Mouse (Mus musculus): Measurements from ENCODE around the gene Mrps2. TPM values are rescaled to one million over a fixed set of nuclear protein-coding genes. Genes with fewer than 3 reads are reported as not detected.

Mrps2 gene
- polyA plus RNA-seq, 1 experiment, result 32.4 TPM

DNA sequence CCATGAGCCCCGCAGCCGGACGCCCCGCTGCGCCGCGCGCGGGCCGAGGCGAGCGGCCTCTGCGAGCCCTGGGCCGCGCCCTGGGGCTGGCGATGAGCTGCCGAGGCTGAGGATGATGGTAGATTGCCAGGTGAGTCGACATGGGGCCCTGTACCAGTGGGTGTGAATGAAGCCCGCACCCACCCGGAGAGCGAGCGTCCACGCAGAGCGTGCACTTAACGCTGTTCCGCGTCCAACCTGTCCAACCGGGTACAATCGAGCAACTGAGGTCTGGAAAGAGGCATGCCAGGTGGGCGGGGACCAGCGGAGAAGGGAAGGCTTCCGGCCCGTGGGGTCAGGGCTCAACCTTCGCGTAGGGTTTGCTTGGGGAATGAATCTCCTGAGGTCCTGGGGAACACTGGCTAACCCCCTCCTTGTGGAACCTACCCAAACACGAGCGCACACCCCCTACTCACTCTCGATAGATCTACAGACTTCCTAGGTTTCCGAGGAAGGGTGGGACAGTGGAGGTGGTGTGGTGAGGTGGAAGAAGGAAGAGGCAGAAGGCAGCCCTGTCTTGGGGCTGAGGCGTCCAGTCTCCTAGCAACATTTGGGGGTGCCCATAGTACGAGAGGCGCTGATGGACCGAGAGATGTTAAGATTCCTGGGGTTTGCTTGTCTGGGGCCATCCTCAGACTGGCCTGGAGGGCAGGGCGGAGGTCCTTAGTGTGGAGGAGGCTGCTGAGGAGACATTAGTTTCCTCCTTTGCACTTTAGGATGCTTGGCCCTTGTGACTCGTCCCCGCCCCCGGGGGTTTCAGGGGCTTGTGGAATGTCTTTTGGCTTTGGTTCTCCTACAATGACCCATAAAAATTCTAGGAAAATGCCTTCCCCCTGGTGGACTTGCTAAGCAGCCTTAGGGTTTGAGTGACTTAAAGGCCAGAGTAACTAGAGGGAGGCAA, 45.8 kb downstream of the Mrps2 start:
- TF ChIP-seq CEBPB (IDR thresholded peaks at IDR 0.05; ENCODE audit: insufficient read depth, poor library complexity, severe bottlenecking) (no peak), SRF (IDR thresholded peaks at IDR 0.05; ENCODE audit: control insufficient read depth, insufficient read length, low read depth) (no peak), TCF12 (IDR thresholded peaks at IDR 0.05; ENCODE audit: insufficient read depth, poor library complexity, severe bottlenecking) (no peak), E2F4 (IDR thresholded peaks at IDR 0.05; ENCODE audit: insufficient read depth) (no peak), MYOG (IDR thresholded peaks at IDR 0.05; ENCODE audit: control insufficient read depth in 1 of 3, insufficient read depth in 1 of 3, insufficient read length in 2 of 3, low read depth in 2 of 3) (no peak), TCF3 (IDR thresholded peaks at IDR 0.05; ENCODE audit: insufficient read length, low read depth) (no peak)
- Histone ChIP-seq H3K4me2 (ENCODE audit: low read depth) (peak overlapping the region; percentile 95), H3ac (ENCODE audit: control insufficient read depth, insufficient read length) (peak overlapping the region; percentile 23), H3K79me2 (ENCODE audit: control insufficient read depth, insufficient read depth) (no peaks in the 10 kb centered on the region), H3K4me3 (peak overlapping the region; percentile 21), H3K36me3 (ENCODE audit: control insufficient read depth, insufficient read depth) (no peaks in the 10 kb centered on the region), H3K27me3 (ENCODE audit: control insufficient read depth, insufficient read depth, insufficient read length) (peaks cover 14% of the 10 kb centered on the region)

GRCm38 (mm10) chr2:28514489-28514888, 46.6 kb downstream of the Mrps2 start:
- H3K4me3 ChIP-seq, result peak overlapping the region; percentile 21

DNA sequence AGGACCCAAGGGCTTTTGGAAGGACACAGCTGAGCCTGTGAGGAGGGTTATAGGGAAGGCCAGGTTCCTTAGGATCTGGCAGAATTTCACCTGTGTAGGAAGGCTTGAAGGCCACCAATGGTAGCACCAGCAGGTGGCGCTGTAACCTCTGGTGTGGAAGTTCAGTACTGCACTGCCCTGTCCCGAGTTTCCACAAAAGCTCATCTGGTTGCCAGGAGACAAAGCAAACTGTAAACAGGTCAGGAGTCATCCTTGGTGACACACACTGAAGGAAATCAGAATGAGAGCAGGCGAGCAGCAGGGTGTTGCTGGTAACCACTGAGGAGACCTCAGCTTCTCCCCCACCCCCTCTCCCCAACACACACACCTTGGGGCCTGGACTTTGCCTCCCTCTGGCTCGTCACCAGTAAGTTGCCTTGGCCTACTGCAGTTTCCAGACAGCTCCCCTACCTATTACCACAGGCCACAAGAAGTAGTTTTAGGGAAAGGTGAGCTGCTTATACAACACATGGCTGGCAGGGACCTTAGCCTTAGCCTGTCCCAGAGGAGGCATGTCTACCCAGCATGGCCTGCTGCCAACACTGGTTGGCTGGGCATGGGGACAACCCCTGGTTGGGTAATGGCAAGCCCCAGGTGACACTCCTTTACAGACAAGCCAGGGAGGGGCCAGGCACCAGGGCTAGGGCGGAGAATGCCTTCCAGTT, 49.5 kb downstream of the Mrps2 start:
- TF ChIP-seq USF1 (IDR thresholded peaks at IDR 0.05; ENCODE audit: low read depth) (no peak), POLR2A (IDR thresholded peaks at IDR 0.05; ENCODE audit: insufficient read length, low read depth) (no peak), MYOG (IDR thresholded peaks at IDR 0.05; ENCODE audit: control insufficient read depth in 1 of 3, insufficient read depth in 1 of 3, insufficient read length in 2 of 3, low read depth in 2 of 3) (no peak), MYOD1 (IDR thresholded peaks at IDR 0.05; ENCODE audit: control insufficient read depth in 1 of 3, insufficient read length in 2 of 3, low read depth in 2 of 3) (no peak), POLR2AphosphoS2 (IDR thresholded peaks at IDR 0.05; ENCODE audit: insufficient read length, low read depth) (no peak), TCF12 (IDR thresholded peaks at IDR 0.05; ENCODE audit: insufficient read depth, poor library complexity, severe bottlenecking) (no peak), E2F4 (IDR thresholded peaks at IDR 0.05; ENCODE audit: insufficient read depth) (no peak), CEBPB (IDR thresholded peaks at IDR 0.05; ENCODE audit: insufficient read depth, poor library complexity, severe bottlenecking) (no peak), TCF3 (IDR thresholded peaks at IDR 0.05; ENCODE audit: insufficient read length, low read depth) (no peak)
- Histone ChIP-seq H3K79me2 (ENCODE audit: control insufficient read depth, insufficient read depth) (no peaks in the 10 kb centered on the region), H3K4me2 (ENCODE audit: low read depth) (no peak overlapping the region), H3K27me3 (ENCODE audit: control insufficient read depth, insufficient read depth, insufficient read length) (peaks cover 5% of the 10 kb centered on the region), H3K36me3 (ENCODE audit: control insufficient read depth, insufficient read depth) (no peaks in the 10 kb centered on the region), H3ac (ENCODE audit: control insufficient read depth, insufficient read length) (no peak overlapping the region), H3K4me3 (no peak overlapping the region)

More at GRCm38 (mm10) chr2:28514489-28514888, 46.6 kb downstream of the Mrps2 start:
- peaks cover 14% of the 10 kb centered on the region for H3K27me3 ChIP-seq (ENCODE audit: control insufficient read depth, insufficient read depth, insufficient read length)
- H3K36me3 ChIP-seq (ENCODE audit: control insufficient read depth, insufficient read depth), result no peaks in the 10 kb centered on the region
- H3ac ChIP-seq (ENCODE audit: control insufficient read depth, insufficient read length), result no peak overlapping the region
- H3K4me2 ChIP-seq (ENCODE audit: low read depth), result peak overlapping the region; percentile 95
- no peak for TF ChIP-seq MYOD1 (IDR thresholded peaks at IDR 0.05; ENCODE audit: control insufficient read depth in 1 of 3, insufficient read length in 2 of 3, low read depth in 2 of 3)
- TF ChIP-seq MYOG (IDR thresholded peaks at IDR 0.05; ENCODE audit: control insufficient read depth in 1 of 3, insufficient read depth in 1 of 3, insufficient read length in 2 of 3, low read depth in 2 of 3), result no peak
- TF ChIP-seq TCF12 (IDR thresholded peaks at IDR 0.05; ENCODE audit: insufficient read depth, poor library complexity, severe bottlenecking), result no peak
- TF ChIP-seq MAX (IDR thresholded peaks at IDR 0.05; ENCODE audit: low read depth), result no peak
- no peak for TF ChIP-seq E2F4 (IDR thresholded peaks at IDR 0.05; ENCODE audit: insufficient read depth)
- TF ChIP-seq REST (IDR thresholded peaks at IDR 0.05; ENCODE audit: insufficient read depth, insufficient read length), result no peak
- TF ChIP-seq TCF3 (IDR thresholded peaks at IDR 0.05; ENCODE audit: insufficient read length, low read depth), result no peak
- no peak for TF ChIP-seq SRF (IDR thresholded peaks at IDR 0.05; ENCODE audit: control insufficient read depth, insufficient read length, low read depth)
- no peak for TF ChIP-seq POLR2AphosphoS2 (IDR thresholded peaks at IDR 0.05; ENCODE audit: insufficient read length, low read depth)
- no peak for TF ChIP-seq CEBPB (IDR thresholded peaks at IDR 0.05; ENCODE audit: insufficient read depth, poor library complexity, severe bottlenecking)
- TF ChIP-seq POLR2A (IDR thresholded peaks at IDR 0.05; ENCODE audit: insufficient read length, low read depth), result no peak
- TF ChIP-seq USF1 (IDR thresholded peaks at IDR 0.05; ENCODE audit: low read depth), result no peak
- no peaks in the 10 kb centered on the region for H3K79me2 ChIP-seq (ENCODE audit: control insufficient read depth, insufficient read depth)

- H3K36me3 ChIP-seq (ENCODE audit: control insufficient read depth, insufficient read depth), result no peaks in the 10 kb centered on the region
- H3K79me2 ChIP-seq (ENCODE audit: control insufficient read depth, insufficient read depth), result no peaks in the 10 kb centered on the region
- peaks cover under 1% of the 10 kb centered on the region for H3K27me3 ChIP-seq (ENCODE audit: control insufficient read depth, insufficient read depth, insufficient read length)
- no peak overlapping the region for H3K4me3 ChIP-seq
- no peak for TF ChIP-seq REST (IDR thresholded peaks at IDR 0.05; ENCODE audit: insufficient read depth, insufficient read length)
- H3ac ChIP-seq (ENCODE audit: control insufficient read depth, insufficient read length), result no peak overlapping the region
- H3K4me2 ChIP-seq (ENCODE audit: low read depth), result no peak overlapping the region
Measured at GRCm38 (mm10) chr2:28518231-28518630, 50.4 kb downstream of the Mrps2 start.

- Histone ChIP-seq H3K27me3 (ENCODE audit: control insufficient read depth, insufficient read depth, insufficient read length) (no peaks in the 10 kb centered on the region), H3K79me2 (ENCODE audit: control insufficient read depth, insufficient read depth) (no peaks in the 10 kb centered on the region), H3K36me3 (ENCODE audit: control insufficient read depth, insufficient read depth) (no peaks in the 10 kb centered on the region), H3ac (ENCODE audit: control insufficient read depth, insufficient read length) (no peak overlapping the region), H3K4me2 (ENCODE audit: low read depth) (no peak overlapping the region), H3K4me3 (no peak overlapping the region)
- no peak for TF ChIP-seq TCF3 (IDR thresholded peaks at IDR 0.05; ENCODE audit: insufficient read length, low read depth)
- TF ChIP-seq USF1 (IDR thresholded peaks at IDR 0.05; ENCODE audit: low read depth), result no peak
- TF ChIP-seq SRF (IDR thresholded peaks at IDR 0.05; ENCODE audit: control insufficient read depth, insufficient read length, low read depth), result no peak
- peak in 2 of 3 experiments; percentile 49 to 62 for TF ChIP-seq MYOD1 (IDR thresholded peaks at IDR 0.05; ENCODE audit: control insufficient read depth in 1 of 3, insufficient read length in 2 of 3, low read depth in 2 of 3)
- TF ChIP-seq MAX (IDR thresholded peaks at IDR 0.05; ENCODE audit: low read depth), result no peak
- no peak for TF ChIP-seq CEBPB (IDR thresholded peaks at IDR 0.05; ENCODE audit: insufficient read depth, poor library complexity, severe bottlenecking)
- peak in 1 of 3 experiments; percentile 76 for TF ChIP-seq MYOG (IDR thresholded peaks at IDR 0.05; ENCODE audit: control insufficient read depth in 1 of 3, insufficient read depth in 1 of 3, insufficient read length in 2 of 3, low read depth in 2 of 3)
- no peak for TF ChIP-seq E2F4 (IDR thresholded peaks at IDR 0.05; ENCODE audit: insufficient read depth)
- no peak for TF ChIP-seq REST (IDR thresholded peaks at IDR 0.05; ENCODE audit: insufficient read depth, insufficient read length)
- TF ChIP-seq TCF12 (IDR thresholded peaks at IDR 0.05; ENCODE audit: insufficient read depth, poor library complexity, severe bottlenecking), result no peak
- no peak for TF ChIP-seq POLR2AphosphoS2 (IDR thresholded peaks at IDR 0.05; ENCODE audit: insufficient read length, low read depth)
Measured at GRCm38 (mm10) chr2:28520581-28520980, 52.7 kb downstream of the Mrps2 start.

Data from myocyte (in vitro differentiated cells).